Mouse (Mus musculus): Measurements from ENCODE around the gene Dcp1b.

Gene Dcp1b

GRCm38 (mm10) chr6:119228861-119229603 lies 54.0 kb downstream of the Dcp1b start:
- DNase-seq (ENCODE audit: low spot score in 2 of 2): peak in 1 of 2 experiments; percentile 58

- DNase-seq (ENCODE audit: low spot score in 2 of 2): no peak
Measured at GRCm38 (mm10) chr6:119233066-119233465, 58.0 kb downstream of the Dcp1b start.

- DNase-seq (ENCODE audit: low spot score in 2 of 2): no peak
Measured at GRCm38 (mm10) chr6:119235441-119235840, 60.4 kb downstream of the Dcp1b start.

GRCm38 (mm10) chr6:119236241-119236640 lies 61.2 kb downstream of the Dcp1b start, which contains the start of gene Cacna2d4:
Gene Cacna2d4 (plus strand): TSS chr6:119236526.
- no peak for DNase-seq (ENCODE audit: low spot score in 2 of 2)

GRCm38 (mm10) chr6:119237427-119237989 lies 62.5 kb downstream of the Dcp1b start:
- peak in 1 of 2 experiments; percentile 72 for DNase-seq (ENCODE audit: low spot score in 2 of 2)

- DNase-seq (ENCODE audit: low spot score in 2 of 2): no peak
Measured at GRCm38 (mm10) chr6:119239341-119240005, 64.4 kb downstream of the Dcp1b start.

- DNase-seq (ENCODE audit: low spot score in 2 of 2): no peak
Measured at GRCm38 (mm10) chr6:119240256-119240655, 65.2 kb downstream of the Dcp1b start.

- DNase-seq (ENCODE audit: low spot score in 2 of 2): no peak
Measured at GRCm38 (mm10) chr6:119240871-119241705, 66.0 kb downstream of the Dcp1b start.

- no peak for DNase-seq (ENCODE audit: low spot score in 2 of 2)
Measured at GRCm38 (mm10) chr6:119246082-119246481, 71.0 kb downstream of the Dcp1b start.

GRCm38 (mm10) chr6:119248578-119248977 lies 73.5 kb downstream of the Dcp1b start:
- no peak for DNase-seq (ENCODE audit: low spot score in 2 of 2)

- DNase-seq (ENCODE audit: low spot score in 2 of 2): no peak
Measured at GRCm38 (mm10) chr6:119249726-119250125, 74.7 kb downstream of the Dcp1b start.

- no peak for DNase-seq (ENCODE audit: low spot score in 2 of 2)
Measured at GRCm38 (mm10) chr6:119251704-119252103, 76.7 kb downstream of the Dcp1b start.

Measured in left cerebral cortex, adult 9 months (tissue).